Mouse (Mus musculus) kidney, adult 8-10 months (tissue): ENCODE data around the gene Gm11060.

Experiments used
- DNase-seq, 2 experiments: peaks; one replicate each; pipeline ENCODE4 v3.0.0; 2022

Gm11060 gene

DNA sequence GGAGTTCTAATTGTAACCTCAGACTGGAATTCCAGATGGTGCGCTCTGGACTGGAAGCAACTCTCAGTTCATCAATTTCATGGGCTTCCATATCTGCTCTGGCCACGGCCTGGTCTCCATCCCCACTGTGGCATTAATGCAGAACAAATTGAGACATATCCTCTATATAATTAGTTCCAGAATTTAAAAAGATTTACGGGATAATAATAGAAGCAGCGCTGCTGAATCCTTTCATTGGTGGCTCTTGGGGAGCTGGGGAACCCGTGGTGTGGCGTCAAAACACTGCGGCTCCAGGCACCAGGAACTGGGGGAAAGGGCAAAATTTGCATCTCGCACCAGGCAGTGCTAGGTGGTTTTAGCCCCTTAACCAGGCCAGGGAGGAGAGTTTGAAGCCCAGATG, 30.4 kb downstream of the Gm11060 start:
- no peak for DNase-seq

DNA sequence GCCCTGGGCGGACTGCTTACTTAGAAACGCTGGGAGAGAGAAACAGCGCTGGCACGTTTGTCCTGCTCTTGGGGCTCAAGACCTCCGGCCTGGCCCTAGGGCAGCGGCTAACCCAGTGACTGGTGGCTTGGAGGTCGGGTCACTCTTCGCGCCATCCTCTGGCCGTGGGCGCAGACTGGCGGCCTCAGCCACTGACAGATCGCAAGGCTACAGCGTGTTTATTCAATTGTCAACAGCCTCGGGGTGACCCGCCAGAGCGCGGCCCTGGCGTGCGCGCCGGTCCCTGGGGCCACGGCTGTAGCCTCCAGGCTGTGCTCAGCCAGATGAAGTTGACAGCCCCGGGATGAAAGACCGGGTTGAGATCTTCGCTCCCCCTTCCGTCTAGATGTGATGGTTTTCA, 31.1 kb downstream of the Gm11060 start:
- DNase-seq = no peak

DNA sequence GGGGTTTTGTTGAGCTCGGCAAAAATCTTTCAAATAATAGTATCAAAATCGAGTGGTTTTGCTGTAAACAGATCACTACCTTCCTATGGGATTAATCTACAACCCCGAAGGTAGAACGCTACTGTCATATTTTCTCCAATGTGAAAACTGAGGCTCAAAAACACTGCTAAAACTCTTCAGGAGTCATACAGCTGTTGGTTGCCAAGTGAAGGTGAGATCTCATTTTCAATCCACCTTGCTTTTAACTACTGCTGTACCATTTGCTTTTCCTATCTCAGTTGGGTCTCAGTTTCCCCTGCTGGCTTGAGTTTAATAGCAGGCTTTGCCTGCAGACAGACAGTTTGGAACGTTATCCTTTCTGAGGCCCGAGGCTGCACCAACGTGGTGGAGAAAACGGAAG, 31.6 kb downstream of the Gm11060 start:
- no peak for DNase-seq

DNA sequence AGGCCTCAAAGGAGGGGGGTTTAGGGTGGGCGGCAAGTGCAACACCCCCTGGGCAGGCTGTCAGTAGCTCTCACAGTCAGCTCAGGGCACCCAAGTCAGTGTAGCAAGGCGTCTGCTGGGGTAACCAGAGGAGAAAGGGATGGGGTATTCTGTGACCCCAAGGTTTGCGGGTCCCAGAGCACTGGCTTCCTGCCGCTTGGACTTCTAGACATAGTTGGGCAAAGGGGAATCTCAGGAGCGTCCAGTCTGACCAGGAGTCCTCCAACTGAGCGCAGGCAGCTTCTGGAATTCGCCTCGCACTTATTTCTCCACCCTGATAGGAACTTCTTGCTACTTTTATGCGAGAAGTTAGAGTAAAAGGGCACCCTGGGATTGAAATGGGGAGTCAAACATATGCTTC, 32.1 kb downstream of the Gm11060 start:
- no peak for DNase-seq

DNA sequence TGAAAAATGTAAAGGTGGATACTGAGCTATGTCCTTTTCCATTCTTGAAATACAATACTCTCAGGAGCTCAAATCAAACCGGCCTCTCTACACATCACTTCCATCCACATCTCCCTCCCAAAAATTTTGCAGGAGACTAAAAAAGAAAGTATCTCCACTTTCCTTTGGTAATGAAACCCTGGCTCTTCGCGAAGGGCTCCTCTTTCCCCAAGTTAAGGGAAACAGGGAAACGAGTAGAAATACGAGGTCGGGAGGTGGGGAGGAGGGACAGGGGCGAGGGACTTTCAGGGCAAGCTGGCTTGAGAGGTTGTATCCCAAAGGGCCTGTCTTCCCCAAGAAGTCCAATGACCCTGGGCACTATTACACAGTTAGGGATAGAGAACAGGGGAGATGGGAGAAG, 32.6 kb downstream of the Gm11060 start:
- DNase-seq = no peak

DNA sequence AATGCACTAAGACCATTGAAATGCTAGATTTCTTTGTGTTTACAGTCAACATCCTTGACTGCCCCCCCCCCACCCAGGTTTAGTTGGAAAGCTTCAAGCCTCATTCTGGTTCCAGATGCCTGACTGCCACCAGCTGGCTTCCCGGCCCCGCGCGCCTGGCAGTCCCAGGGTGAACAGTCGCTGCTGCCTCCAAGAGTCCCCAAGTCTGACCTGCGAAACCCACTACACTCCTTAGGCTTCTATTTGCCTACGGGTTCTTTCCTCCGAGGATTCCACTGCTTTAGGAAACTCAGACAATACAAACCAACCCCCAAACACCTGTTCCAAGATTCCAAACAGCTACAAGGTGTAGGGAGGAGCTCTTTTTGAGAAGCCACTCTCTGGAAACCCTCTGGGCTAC, 33.4 kb downstream of the Gm11060 start:
- DNase-seq = no peak

DNA sequence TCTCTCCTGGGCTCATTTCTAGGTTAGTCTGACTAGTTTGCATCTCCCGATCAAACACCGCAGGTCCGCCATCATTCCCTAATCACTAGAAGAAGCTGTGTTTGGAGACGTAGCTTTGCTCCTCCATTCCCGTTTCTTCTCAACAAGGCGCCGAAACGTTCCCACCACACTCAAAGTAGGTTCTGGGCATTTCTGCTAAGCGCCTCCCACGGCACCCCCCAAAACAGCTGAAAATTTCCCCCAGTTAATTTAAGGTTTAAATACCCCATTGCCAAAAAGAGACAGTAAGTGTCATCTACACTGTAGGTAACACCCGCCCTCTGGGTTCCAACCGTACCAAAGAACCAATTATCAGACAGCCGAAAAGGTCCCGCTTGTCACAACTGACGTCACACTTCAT, 33.8 kb downstream of the Gm11060 start:
- no peak for DNase-seq

DNA sequence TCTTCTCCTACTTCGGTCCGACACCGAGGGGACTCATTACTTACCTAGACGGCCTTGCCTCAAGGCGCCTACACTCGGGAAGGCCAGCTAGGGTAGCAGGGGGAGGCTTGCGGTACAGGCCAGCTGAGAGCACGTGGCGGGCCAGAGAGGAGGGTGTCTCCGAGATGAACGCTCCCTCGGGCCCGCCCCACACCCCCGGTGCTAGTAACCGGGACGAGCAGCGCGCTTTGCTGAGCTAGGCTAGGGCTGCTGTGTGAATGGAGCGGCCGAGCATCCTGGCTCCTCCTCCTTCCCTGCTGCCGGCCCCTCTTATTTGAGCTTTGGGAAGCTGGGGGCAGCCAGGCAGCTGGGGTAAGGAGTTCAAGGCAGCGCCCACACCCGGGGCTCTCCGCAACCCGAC, 34.5 kb downstream of the Gm11060 start, which contains the start of gene Wt1:
Gene Wt1, plus strand, starts transcription at position 251 of the 400 bp plus-strand sequence.
- peak in 1 of 2 experiments; percentile 14 for DNase-seq

DNA sequence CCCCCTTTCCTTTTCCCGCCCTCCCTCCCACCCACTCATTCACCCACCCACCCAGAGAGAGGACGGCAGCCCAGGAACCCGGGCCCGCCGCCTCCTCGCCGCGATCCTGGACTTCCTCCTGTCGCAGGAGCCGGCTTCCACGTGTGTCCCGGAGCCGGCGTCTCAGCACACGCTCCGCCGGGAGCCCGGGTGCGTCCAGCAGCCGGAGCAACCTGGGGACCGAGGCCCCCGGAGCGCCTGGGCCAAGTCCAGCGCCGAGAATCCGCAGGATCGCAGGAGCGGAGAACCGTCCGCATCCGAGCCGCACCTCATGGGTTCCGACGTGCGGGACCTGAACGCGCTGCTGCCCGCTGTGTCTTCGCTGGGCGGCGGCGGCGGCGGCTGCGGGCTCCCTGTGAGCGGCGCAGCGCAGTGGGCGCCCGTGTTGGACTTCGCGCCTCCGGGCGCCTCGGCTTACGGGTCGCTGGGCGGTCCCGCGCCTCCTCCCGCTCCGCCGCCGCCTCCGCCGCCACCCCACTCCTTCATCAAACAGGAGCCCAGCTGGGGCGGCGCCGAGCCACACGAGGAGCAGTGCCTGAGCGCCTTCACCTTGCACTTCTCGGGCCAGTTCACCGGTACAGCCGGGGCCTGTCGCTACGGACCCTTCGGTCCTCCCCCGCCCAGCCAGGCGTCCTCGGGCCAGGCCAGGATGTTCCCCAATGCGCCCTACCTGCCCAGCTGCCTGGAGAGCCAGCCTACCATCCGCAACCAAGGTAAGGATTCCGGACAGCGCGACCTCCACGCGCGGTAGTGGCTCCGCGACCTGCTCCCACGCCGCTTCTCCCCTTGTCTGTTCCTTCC, 35.1 kb downstream of the Gm11060 start:
- DNase-seq = peak in 1 of 2 experiments; percentile 8

DNA sequence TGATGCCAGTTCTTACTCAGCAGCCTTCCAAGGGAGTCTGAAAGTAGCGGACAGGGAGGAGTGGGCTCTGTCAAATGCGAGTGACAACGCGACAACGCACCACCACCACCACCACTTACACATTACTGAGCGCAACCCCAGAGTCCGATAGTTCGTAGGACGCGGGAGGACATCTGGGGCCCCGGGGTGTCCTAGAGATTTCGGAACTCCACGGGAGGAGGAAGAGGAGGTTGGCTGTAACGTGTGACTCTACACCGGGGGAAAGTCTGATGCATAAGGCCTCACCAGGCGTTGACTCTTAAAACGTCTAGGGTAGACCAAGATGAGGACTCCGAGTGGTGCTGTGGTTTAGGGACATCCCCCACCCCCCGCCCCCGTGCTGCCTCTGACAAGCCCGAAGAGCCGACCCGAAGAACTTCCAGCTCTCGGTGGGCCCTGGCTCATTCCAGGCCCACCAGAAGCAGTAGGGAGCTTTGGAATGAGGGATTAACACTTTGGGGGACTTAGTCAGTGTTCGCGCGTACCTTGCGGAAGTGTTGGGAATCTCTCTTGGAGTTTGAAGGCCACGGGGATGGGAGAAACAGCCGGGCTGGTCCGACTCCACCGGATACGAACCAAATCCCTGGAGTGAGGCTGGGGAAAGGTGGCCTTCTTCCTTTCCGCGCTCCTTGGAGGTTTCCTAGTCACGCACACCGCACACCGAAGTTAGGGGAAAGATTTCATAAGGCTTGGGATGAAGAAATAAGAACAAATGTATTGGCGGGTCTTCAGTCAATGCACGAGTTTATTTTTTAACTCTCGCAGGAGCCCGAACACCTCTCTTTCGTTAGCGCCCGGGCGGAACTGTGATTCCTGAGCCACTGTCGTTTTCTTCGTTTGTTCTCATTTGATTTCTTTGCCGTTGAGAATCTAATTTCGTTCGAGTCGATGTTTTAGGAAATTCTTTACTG, 36.0 kb downstream of the Gm11060 start:
- DNase-seq = no peak

DNA sequence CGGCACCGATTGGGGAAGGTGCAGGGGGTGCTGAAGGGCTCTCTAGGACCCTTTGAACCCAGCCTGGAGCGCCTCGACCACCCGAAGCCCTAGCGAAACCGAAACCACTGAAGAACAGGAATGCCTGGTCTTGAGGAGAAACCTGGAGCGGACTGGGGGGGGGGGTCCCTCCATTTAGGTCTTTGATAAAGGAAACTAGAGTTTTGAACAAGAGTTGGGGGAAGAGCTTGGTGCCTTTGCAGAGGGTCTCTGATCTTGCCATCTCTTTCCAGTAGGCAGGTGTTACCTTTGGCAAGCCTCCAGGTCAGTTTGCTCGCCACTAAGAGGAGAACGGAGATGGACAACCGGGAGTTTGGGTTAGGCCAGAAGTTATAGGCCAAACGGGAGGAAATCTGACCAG, 36.7 kb downstream of the Gm11060 start:
- no peak for DNase-seq

DNA sequence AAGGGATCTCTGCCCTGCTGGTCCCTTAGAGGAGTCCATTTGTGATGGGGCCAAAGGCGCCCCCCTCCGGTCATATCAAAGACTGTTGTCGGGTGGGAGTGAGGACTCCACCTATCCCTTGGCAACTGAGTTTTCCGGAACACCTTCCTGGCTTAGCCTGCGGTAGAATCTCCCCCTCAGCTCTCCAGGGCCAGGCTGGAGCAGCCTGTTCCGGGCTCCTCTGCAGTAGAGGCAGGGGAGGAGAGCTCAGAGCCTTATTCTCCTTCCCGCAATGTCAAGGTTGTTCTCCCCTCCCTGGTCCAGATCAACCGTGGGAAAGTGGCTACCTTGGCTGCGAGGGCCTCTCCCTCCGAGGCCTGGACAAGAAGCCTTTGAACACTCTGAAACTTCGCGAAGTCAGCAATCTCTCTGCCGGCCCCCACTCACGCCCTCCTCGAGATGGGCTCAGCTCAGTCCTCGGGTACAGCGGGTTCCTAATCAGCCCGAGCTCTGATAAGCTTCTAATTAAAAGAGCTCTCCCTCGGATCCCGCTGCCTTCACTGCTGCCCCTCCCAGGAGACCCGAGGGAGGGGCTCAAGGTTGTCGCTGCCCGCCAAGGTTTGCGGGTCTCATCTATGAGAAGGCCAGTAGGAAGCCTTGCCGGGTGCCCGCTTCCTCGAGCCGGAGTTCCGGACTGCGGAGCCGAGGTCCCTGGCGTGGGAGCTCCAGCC, 38.7 kb downstream of the Gm11060 start:
- DNase-seq = no peak

DNA sequence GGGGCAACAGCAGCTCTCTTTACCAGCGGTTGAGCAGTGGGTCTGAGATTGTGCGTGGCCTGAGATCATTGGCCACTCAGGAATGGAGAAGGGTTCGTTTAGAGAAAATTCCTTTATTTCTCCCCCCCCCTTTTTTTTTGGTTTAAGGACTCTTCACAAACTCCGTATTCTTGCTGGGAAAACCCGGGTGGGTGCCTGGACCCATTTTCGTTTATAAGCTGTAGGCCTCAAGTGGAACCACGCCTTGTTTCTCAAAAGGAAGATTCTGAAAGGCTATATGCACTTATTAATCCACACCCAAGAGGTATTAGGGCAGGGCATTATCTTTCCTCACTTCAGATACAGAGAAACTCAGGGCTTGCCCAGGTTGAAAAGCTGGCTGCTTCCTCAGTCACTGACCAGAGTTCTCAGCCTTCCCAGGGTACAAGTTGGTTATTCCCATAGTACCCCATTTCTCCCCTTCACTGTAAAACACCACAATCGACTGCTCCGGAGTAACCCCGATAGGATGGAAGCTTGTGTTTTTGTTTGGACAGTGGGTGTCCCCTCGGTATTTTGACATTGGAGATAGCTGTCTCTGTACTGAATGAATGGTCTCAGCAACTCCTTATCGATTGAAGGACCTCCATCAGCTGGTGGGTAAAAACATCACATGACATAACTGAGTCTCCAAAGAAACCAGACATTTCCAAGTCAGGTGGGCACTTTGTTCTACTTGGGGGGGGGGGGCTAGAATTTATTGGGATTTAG, 39.4 kb downstream of the Gm11060 start:
- DNase-seq = no peak

DNA sequence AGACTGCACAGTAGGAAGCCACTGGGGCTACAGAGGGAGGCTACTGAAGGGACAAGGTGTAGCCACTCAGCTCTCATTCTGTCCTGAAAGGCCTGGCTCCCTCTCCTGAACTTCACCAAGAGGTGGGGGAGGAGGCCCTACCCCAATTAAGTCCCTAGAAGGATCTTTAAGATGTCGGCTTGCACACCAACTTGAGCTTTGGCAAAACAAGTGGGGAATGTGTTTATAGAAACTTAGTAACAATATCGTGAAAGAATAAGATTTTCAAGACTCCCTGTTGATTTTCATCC, 39.9 kb downstream of the Gm11060 start:
- DNase-seq = no peak

DNA sequence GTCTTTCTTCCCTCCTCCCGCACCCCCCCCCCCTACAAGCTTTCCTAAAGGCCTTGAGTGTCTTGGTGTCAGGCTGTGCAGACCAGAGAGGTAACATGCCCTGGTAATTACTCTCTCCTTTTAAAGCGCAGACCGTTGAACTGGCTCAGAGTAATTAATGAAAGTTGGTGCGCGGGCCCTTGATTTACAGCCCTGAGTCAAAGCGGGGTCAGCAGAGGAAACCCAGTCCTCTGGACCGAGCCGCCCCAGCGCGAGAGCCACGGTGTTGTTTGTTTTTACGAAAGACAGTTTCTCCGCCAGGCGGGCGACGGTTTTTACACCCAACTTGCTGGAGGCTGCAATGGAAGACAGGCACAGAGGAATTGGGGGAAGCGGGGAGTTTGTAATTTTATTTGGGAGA, 40.5 kb downstream of the Gm11060 start:
- no peak for DNase-seq

DNA sequence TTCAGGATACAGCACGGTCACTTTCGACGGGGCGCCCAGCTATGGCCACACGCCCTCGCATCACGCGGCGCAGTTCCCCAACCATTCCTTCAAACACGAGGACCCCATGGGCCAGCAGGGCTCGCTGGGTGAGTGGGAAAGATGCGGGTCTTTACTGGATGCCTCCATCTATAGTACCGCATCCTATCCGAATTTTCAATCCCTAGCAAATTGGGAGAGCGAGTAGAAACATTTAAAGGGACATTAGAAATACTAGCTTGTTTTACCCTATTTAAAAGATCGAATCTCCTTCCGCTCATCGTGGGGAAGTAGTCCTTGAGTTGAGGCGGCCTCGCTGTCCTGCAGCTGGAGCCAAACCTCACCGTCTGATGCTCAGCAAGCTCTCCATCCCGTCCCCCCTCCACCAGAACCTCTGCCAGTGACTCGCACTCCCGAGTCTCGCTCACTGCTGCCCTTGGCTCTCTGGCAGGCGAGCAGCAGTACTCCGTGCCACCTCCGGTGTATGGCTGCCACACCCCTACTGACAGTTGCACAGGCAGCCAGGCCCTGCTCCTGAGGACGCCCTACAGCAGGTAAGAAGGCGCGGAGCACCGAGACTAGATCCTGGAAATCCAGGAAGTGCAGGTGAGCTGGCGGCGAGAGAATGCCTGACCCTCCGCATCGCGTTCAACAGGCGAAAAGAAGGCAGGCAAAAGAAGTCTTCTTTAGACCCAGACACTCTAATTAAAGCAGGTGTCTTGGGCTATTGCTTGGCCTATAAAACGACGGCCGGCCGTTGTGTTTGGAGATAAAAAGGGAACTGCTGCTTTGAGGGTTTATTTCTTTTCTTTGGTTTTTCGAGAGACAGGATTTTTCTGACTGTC, 41.3 kb downstream of the Gm11060 start:
- DNase-seq = no peak

DNA sequence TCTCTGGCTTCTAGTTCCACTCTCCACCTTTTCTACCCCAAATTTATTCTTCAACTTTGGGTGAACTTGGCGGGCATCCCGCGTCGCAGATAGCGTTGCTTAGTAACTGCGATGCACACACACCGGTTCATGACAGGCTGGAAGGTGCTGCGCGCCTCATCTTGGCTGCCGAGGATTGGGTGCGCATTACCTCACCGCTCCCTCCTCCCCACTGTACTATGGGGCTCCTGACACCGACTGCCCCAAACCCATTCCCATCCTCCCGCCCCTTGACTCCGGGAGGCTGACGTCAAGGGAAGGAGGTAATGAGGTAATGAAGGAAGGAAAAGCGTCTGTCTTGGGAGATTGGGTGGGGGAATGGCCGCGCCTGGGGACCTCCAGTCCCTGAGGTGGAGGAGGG, 42.5 kb downstream of the Gm11060 start:
- no peak for DNase-seq

DNA sequence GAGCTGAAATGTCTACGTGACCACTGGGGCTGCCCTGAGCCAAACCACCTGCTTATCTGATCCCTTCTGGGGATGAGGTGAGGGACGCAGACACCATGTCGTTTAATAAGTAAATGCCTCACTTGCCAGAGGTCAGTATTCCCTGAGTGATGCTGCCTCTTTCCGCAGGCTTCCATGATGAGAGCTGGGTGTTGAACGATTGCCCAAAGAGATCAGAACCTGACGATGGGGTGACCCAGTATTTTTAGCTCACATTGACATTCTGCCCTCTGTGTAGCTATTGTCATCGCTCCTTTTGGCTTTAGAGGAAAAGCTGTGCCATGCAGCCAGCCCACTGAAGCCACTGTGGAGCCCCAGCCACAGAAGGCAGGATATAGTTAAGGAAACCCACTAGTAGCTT, 47.7 kb downstream of the Gm11060 start:
- no peak for DNase-seq

DNA sequence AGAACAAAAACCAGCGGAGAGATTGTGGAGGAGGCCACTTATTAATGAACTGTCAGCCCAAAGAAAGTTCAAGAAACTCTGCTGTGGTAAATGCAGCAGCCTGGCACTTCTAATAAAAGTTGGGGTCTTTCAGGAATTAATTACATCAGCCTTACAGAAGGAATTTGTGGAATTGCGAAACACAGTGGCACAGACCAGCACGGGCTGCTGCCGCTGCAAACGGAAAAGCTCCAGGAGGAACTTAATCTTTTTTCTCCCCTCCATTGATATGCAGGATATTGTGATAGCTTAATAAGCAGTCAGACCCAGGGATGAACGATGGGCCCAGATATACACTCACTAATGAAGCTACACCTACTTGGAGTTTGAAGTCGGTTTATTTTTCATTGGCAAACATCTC, 49.6 kb downstream of the Gm11060 start:
- no peak for DNase-seq
